Mouse (Mus musculus): ENCODE data around the gene Aph1a.

DNA sequence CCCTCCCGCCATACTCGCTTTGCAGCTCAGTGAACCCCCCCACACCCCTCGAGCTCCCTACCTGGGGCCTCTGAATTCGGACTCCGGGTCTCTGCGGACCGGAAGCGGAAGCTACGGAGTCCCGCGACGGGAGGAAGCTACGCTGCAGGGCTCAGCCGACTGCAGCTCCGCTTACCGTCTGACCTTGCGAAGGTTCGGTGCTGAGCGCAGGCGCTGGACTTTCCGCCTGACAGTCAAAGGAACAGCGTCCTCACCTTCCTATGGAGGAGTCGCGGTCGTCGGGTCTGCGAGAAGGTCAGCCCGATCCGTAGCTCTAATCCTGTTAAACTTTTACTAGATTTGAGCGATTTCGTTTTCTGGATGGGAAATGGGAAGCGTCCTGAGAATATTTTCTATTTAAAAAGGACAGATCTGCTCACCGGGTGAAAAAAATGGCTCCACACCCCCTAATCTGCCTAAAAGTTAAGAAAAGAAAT, 22.3 kb upstream of the Aph1a start, which contains the start of gene Mrps21:
- no peak for TF ChIP-seq USF1 (IDR thresholded peaks at IDR 0.05; ENCODE audit: low read depth)
- TF ChIP-seq CEBPB (IDR thresholded peaks at IDR 0.05; ENCODE audit: insufficient read depth, poor library complexity, severe bottlenecking) = no peak
